Mouse (Mus musculus) heart, postnatal 0 days (tissue): ENCODE measurements around the gene Vwce.
A peak's percentile ranks its signal among the peaks of the same experiment; 100 is the strongest.

Experiments
- CTCF ChIP-seq: IDR thresholded peaks from 2 replicates; pipeline ENCODE4 v1.5.1; 2016; ENCODE audit warnings: antibody characterized with exemption, control low read depth, low read depth
- EP300 ChIP-seq: IDR thresholded peaks from 2 replicates; pipeline ENCODE4 v1.6.1; 2016; ENCODE audit warnings: antibody characterized with exemption, low read depth

DNA sequence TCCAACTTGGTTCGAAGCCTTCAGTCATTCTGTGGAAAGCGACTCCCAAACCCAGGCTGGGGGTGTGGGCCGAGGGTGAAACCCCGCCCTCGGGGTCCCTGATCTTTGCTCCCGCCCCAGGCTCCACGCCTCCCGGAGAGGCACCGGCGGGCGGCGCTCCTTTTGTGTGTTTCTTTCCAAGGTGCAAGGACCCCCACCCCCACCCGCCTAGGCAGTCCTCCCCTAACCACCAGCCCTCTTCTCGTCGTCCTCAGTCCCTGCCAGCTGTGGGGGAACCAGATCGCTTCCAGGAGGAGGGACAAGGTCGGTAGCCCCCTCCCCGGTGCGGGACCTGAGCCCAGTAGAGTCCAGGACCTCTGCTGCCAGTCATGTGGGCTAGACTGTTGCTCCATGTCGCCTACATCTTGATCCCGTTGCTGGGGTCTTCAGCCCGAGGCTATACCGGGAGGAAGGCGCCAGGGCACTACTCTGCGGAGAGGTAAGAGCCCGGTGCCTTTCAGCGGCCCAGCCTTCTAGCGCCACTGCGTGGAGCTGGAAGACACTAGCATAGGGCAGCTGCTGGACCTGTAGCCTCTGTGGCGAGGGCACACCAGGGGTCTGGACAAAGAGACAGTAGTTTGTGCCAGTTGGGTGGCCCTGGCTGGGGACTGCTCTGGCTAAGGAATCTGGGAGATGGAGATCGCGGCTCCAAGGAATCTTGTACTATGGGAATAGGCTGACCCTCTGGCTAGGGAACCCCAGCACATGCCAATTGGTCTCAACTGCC is at the start of gene Vwce:
- peak; percentile 29 for TF ChIP-seq CTCF
- TF ChIP-seq EP300: no peak
